Mouse (Mus musculus): ENCODE results near the gene Tmem59. TPM values are rescaled to one million over a fixed set of nuclear protein-coding genes. Genes with fewer than 3 reads are reported as not detected.

Gene Tmem59
- total RNA-seq, 2 experiments from 2014 or later, result 332 to 354 TPM

DNA sequence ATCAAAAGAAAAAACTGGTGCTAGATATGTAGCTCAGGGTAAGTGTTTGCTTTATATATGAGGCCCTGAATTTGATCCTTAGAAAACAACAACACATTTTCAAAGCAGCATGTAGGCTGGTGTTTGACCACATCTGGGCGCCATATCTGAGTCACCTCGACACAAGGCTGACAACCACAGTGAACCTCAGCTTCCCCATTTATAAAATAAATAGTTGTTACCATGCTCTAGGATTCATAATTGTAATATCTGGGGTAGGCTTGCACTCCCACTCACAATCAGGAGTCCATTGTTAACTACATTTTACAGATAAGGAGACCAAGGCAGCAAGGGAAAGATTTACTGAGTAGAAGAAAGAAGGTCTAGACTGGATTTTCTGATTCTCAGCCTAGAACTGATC lies 48.1 kb downstream of the Tmem59 start:
- DNase-seq (ENCODE audit: low spot score in 2 of 2), result no peak

DNA sequence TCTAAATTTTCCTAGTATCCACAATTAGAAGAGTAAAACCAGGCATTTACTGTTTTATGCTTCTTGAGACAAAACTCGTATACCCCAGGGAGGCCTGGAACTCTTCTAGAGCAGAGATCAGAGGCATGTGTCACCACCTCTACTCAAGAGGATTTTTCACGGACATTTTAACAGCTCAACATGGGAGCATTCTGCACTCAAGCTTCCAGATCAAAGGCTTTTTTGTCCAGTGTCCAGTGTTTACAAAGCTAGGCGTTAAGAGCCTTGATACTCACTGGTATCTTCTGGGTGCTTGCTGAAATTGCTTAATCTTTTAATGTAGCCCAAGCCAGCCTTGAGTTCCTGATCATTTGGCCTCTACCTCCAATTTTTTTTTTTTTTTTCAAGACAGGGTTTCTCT lies 54.0 kb downstream of the Tmem59 start:
- DNase-seq (ENCODE audit: low spot score in 2 of 2), result no peak

DNA sequence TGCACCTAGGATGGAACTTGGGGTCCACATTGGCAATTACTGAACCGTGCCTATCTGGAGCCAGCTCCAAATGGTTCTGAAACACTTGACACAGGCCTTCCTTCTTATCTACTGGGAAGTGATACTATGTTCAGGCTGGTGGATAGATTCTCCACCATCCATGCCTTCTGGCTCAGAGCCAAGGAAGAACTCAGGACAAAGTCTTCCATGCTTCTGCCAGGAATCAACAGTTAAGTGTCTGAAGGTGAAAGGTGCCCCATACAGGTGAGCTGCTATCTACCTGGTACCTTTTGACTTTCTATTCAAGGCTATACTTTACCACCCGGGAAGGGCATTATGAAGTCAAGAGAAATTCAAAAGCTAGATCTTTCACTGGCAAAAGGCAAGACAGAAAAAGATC lies 60.1 kb downstream of the Tmem59 start:
- no peak for DNase-seq (ENCODE audit: low spot score in 2 of 2)

DNA sequence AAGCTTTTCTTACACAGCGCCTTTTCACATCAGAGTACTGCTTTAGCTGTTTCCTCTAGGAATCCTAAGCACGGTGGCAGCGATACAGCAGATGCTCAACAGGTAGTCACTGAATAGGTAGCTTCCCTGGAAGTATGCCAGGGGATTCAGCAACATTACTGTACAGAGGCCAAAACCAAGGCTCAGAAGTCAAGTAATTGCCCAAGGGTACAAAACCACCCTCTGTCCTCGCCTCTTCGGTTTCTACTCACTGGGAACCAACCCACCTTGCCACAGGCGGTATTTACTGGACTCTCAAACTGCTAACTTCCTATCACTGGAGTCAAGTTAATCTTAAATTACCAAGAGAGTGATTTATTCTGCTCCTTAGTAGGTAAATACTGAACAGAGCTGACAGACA lies 62.0 kb downstream of the Tmem59 start:
- DNase-seq (ENCODE audit: low spot score in 2 of 2), result no peak

DNA sequence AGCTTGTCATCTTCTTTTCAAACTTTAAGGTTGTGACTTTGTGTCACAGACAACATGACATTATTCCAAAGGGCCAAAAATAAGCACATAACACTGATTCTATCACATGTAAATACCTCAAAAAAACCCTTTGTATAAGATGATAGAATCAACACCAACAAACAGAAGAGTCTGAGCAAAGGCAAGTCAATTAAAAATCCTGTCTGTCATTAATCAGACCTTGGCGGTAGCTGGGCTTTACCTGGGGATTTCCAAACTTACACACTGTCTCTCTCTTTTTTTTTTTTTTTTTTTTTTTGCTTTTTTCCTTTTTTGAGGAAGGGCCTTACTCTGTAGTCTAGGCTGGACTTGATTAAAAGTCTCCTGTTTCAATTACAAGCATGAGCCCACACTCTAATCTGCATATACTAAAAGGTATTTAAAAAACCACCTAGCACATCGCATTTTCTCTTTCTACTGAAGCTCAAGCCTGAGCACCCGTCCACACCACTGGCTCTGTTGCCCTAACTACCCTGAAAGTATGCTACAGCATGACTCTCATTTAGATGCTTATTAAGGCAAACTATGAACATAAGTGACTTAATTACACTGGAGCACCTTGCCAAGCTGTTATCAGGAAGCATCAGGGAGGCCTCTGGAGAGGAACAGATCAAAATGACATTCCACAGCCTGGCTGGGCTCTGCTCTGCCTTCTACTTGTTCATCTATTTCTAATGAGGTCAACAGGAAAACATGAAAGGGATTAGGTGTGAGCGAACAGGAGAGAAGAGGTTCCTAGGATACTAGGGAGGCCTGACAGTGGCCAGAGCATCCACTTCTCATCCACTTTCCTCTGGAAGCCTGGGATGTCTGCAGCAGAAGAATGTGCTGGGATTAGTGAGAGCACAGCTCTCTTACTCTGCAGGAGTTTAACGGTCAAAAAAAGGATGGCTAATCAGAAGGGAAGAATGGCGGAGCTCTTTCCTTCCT lies 65.5 kb downstream of the Tmem59 start:
- no peak for DNase-seq (ENCODE audit: low spot score in 2 of 2)

DNA sequence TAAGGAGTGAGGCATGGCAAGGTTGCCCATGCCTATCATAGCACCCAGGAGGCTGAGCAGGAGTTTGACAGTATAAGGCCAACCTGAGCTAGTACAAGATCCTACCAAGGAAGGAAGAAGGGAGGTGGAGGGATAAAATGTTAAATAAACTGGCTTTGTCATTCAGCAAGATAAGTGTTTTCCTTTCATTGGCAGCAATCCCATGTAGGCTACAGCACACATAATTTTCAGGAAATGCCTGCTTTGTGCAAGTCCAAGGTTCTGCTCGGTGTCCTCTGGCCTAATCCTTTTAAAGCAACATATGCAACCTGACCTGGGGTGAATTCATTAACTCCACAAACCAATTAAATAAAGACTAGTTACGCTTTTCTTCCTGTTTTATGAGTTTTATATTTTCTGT lies 67.2 kb downstream of the Tmem59 start:
- DNase-seq (ENCODE audit: low spot score in 2 of 2), result no peak

DNA sequence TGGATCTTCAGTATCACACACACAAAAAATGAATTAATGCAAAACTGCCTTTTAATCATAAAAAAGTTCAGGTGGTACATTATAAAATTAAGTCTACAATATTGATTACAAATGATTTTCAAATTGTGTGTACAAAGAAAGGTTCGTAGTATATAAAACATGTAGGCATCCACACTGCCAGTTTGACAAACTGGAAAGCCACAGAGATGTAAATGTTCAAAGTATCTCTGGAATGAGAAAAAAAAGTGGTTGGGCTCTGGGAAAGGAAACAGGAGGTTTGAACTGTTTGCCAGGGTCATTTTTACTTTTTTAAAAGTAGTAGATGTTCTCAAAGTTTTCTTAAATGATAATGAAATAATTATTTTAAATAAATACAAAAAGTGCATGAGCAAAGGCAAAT lies 67.8 kb downstream of the Tmem59 start:
- no peak for DNase-seq (ENCODE audit: low spot score in 2 of 2)

DNA sequence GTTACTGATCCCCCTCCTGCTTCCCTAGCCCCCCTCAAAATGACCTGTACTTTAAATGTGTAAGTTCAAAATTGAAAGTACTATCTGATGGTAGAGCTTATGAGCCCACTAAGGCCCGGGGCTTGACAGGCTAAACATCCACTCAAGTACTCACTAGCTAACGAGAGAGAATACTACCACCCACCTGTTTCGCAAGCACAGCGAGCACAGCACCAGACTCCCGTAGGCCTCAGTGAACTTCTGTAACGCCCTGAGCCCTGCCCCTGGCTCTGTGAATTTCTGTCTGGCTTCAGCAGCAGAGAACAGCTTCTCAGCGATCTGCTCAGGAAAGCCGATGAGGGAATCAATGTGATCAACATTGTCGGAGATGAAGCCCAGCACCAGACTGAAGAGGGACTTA lies 68.9 kb downstream of the Tmem59 start:
- DNase-seq (ENCODE audit: low spot score in 2 of 2), result no peak

DNA sequence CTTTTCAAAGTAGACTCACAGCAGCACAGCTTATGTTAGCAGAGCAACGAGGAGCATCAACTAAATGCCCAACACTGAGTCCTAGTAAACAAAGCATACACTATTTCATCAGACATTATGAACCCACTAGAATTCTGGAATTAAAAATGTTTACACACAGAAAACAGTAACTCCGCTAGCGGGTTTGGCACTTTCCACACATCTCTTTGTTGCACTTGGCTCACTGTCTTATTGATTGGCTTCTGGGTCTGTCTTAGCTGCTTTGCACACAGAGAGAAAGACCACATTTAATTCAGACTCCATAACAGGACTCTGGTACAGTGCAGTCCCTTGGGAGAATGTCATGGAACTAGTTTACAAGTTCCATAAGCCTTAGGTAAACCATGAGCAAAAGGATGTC lies 69.9 kb downstream of the Tmem59 start:
- DNase-seq (ENCODE audit: low spot score in 2 of 2), result no peak

DNA sequence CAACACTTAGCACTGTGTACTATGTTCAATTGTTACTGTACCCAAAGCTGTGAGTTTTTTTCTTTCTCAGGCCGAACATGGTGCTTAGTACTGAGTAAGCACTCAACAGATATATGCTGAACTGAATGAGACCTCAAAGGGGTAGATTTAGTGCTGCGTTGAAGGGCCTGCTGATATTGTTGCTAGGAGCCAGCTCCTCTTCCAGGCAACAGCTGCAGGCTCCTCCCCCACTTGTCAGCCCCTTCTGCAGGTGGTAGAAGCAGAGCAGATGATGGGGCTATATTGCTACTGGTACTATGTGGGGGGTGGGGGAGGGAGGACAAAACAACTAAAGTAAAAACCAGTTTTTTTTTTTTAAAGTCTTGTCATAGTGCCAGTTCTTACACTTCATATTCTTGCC lies 71.3 kb downstream of the Tmem59 start:
- no peak for DNase-seq (ENCODE audit: low spot score in 2 of 2)

DNA sequence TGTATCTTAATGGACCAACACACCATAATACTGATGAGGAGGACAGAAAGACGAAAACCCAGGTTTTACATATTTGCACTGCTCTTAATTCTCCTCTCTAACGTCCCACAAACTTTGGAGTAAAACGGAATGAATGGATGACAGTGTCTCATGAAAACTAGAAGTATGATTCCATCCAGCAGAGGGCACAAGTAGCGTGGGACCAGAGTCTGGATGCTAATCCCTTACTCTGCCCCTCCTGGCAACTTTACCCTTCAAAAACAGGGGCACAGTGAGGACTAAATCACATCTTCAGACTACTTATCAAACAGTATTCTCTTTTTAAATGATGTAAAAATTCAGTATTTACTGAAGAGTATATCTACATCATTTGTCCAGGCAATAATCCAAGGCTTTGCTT lies 72.3 kb downstream of the Tmem59 start:
- no peak for DNase-seq (ENCODE audit: low spot score in 2 of 2)

Other genes starting within 250 kb of the Tmem59 start
- gene Mrpl37, start 111.5 kb upstream of the Tmem59 start, total RNA-seq (2021), result 100 to 1,000 TPM; 104 to 108 TPM
- gene Cyb5rl, start 111.4 kb upstream of the Tmem59 start, total RNA-seq (2021), result 10 to 100 TPM; 20.1 to 21.1 TPM
- gene Cdcp2, start 81.5 kb upstream of the Tmem59 start, total RNA-seq (2021), result under 1 TPM in 1 of 2 experiments, not detected in 1; 0.14 TPM
- 10 to 100 TPM; 28.4 to 34.3 TPM for gene Tceanc2, start 717 bp downstream of the Tmem59 start, total RNA-seq (2021)
- not detected for gene Ldlrad1, start 30.8 kb downstream of the Tmem59 start, total RNA-seq (2021)
- gene Lrrc42, start 75.1 kb downstream of the Tmem59 start, total RNA-seq (2021), result 10 to 100 TPM; 40.1 to 45.2 TPM
- gene Hspb11, start 75.2 kb downstream of the Tmem59 start, total RNA-seq (2021), result 10 to 100 TPM; 22.9 to 26.3 TPM
- 1 to 10 TPM; 1.3 to 2.6 TPM for gene Dio1, start 128.8 kb downstream of the Tmem59 start, total RNA-seq (2021)
- 10 to 100 TPM; 71.9 to 83.1 TPM for gene Yipf1, start 136.0 kb downstream of the Tmem59 start, total RNA-seq (2021)
- 10 to 100 TPM; 17.8 to 20.6 TPM for gene Ndc1, start 189.4 kb downstream of the Tmem59 start, total RNA-seq (2021)